Mouse (Mus musculus): Measurements from ENCODE around the gene Cacng7. TPM values are rescaled to one million over a fixed set of nuclear protein-coding genes. Genes with fewer than 3 reads are reported as not detected.
"Not testable (repeated sequence)": the region's sequence is repeated elsewhere in the genome, so short reads cannot be mapped to it uniquely, and the experiment has no call there.

Gene Cacng7
- not detected for polyA plus RNA-seq (2017; shearing (Covaris generic))

- ATAC-seq = no peak
Observed at GRCm38 (mm10) chr7:3332619-3333521, at the start of gene Cacng7. Gene Cacng7 (plus strand): TSS chr7:3332955.

- ATAC-seq = no peak
Observed at GRCm38 (mm10) chr7:3283081-3283875, 49.5 kb upstream of the Cacng7 start.

GRCm38 (mm10) chr7:3284604-3285003 lies 48.2 kb upstream of the Cacng7 start:
- no peak for ATAC-seq

GRCm38 (mm10) chr7:3286036-3286435 lies 46.7 kb upstream of the Cacng7 start:
- ATAC-seq = no peak

- no peak for ATAC-seq
Observed at GRCm38 (mm10) chr7:3287186-3287585, 45.6 kb upstream of the Cacng7 start.

GRCm38 (mm10) chr7:3288976-3289970 lies 43.5 kb upstream of the Cacng7 start, which contains the start of the genes Myadm and Prkcg:
Gene Myadm (plus strand): TSS chr7:3289080.
Gene Prkcg (plus strand): TSS chr7:3289179.
- peak; percentile 60 for ATAC-seq

- ATAC-seq = peak; percentile 87
Observed at GRCm38 (mm10) chr7:3290257-3291033, 42.3 kb upstream of the Cacng7 start.

- ATAC-seq = no peak
Observed at GRCm38 (mm10) chr7:3291197-3291596, 41.6 kb upstream of the Cacng7 start.

GRCm38 (mm10) chr7:3291764-3292163 lies 41.0 kb upstream of the Cacng7 start:
- ATAC-seq = no peak

GRCm38 (mm10) chr7:3292271-3292670 lies 40.5 kb upstream of the Cacng7 start:
- ATAC-seq = not testable (repeated sequence)

GRCm38 (mm10) chr7:3292791-3293190 lies 40.0 kb upstream of the Cacng7 start:
- no peak for ATAC-seq

- ATAC-seq = no peak
Observed at GRCm38 (mm10) chr7:3294794-3295193, 38.0 kb upstream of the Cacng7 start.

- no peak for ATAC-seq
Observed at GRCm38 (mm10) chr7:3295321-3296110, 37.2 kb upstream of the Cacng7 start.

- no peak for ATAC-seq
Observed at GRCm38 (mm10) chr7:3296711-3297110, 36.0 kb upstream of the Cacng7 start.

GRCm38 (mm10) chr7:3299941-3300617 lies 32.7 kb upstream of the Cacng7 start:
- ATAC-seq = no peak

- ATAC-seq = no peak
Observed at GRCm38 (mm10) chr7:3300891-3301627, 31.7 kb upstream of the Cacng7 start.

- ATAC-seq = no peak
Observed at GRCm38 (mm10) chr7:3301628-3302555, 30.9 kb upstream of the Cacng7 start.
